Mouse (Mus musculus): Measurements from ENCODE around the gene Serp2. TPM values are rescaled to one million over a fixed set of nuclear protein-coding genes. Genes with fewer than 3 reads are reported as not detected.
A peak's percentile ranks its signal among the peaks of the same experiment; 100 is the strongest.

The Serp2 gene
- polyA plus RNA-seq, 1 experiment from 2014 or later = 255 TPM

DNA sequence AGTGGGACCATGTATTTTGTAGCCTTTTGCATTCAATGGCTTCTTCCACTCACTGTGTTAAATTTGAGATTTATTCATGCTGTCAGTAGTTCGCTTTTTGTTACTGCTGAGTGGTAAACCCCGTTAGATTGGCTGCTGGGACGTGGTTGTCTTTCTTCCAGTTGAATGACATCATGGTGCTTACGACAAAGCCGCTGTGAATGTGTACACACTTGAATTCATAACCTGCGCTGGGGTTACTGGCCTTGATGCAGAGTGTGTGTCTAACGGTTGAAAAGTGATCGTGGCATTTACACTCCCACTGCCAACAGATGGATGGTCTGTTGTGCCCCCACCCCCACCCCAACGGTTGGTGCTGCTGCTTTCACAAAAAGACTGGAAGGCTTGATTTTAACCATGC is 59.5 kb downstream of the Serp2 start:
- Histone ChIP-seq H3K4me1 (ENCODE audit: control insufficient read depth, insufficient read depth, low read depth, low read length) (peaks cover 10% of the 10 kb centered on the region), H3K27me3 (replicated peaks; ENCODE audit: control insufficient read depth, insufficient read depth, low read length) (no peaks in the 10 kb centered on the region), H3K36me3 (ENCODE audit: control insufficient read depth, insufficient read depth, low read length) (0 out of 2 replicates have a peak, but pooled peaks cover 5% of the 10 kb centered on the region), H3K4me3 (ENCODE audit: low read length) (no peak overlapping the region), H3K27ac (ENCODE audit: low read depth, low read length) (no peak overlapping the region), H3K9me3 (ENCODE audit: control insufficient read depth, low read length) (no peaks in the 10 kb centered on the region), H3K9ac (ENCODE audit: low read depth, low read length) (no peak overlapping the region), H3K4me2 (ENCODE audit: low read length) (no peak overlapping the region)
- ATAC-seq = no peak
- 43% methylated on average over 9 of the region's 9 CpGs for WGBS

DNA sequence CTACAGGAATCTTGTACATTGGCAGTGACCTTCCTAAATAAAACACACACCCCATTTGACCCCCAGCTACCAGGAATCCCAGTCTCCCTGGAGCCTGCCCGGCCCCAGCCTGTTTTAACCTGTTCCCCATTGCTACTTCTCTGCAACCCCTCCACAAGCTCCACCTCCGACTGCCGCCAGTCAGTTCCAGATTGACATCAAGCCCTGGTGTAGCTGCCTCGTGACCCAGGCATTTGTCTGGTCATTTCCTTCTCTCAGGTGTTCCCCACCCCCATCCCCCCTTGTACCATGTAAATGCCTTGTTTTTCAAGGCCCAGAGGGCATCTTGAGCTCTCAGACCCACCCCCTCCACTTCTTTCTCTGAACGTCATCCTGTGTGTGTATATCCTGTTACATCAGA is 61.7 kb downstream of the Serp2 start:
- Histone ChIP-seq H3K27me3 (replicated peaks; ENCODE audit: control insufficient read depth, insufficient read depth, low read length) (no peaks in the 10 kb centered on the region), H3K4me2 (ENCODE audit: low read length) (no peak overlapping the region), H3K27ac (ENCODE audit: low read depth, low read length) (no peak overlapping the region), H3K36me3 (ENCODE audit: control insufficient read depth, insufficient read depth, low read length) (0 out of 2 replicates have a peak, but pooled peaks cover 5% of the 10 kb centered on the region), H3K9ac (ENCODE audit: low read depth, low read length) (no peak overlapping the region), H3K4me3 (ENCODE audit: low read length) (no peak overlapping the region), H3K9me3 (ENCODE audit: control insufficient read depth, low read length) (no peaks in the 10 kb centered on the region), H3K4me1 (ENCODE audit: control insufficient read depth, insufficient read depth, low read depth, low read length) (peaks cover 3% of the 10 kb centered on the region)
- no peak for ATAC-seq
- WGBS = 66% methylated on average over 5 of the region's 5 CpGs

DNA sequence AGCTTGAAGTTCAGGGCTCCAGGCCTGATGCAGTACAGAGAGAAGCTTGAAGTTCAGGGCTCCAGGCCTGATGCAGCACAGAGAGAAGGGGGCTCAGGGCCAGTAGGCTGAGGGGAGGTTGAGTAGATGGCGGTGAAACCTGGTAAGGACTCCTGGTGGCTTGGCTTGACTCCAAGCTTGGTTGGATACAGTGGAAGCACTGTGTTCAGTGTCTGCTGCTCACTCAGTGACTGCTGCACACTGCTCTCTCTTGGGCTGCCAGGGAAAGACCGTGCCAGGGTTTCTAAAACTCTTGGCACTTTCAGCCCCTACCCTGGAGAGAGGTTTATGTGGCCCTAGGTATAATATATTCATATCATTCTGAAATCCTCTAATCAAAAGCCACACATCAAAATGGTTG is 67.6 kb downstream of the Serp2 start:
- peak; percentile 90 for ATAC-seq
- no peaks in the 10 kb centered on the region for H3K27me3 ChIP-seq (replicated peaks; ENCODE audit: control insufficient read depth, insufficient read depth, low read length)
- no peaks in the 10 kb centered on the region for H3K9me3 ChIP-seq (ENCODE audit: control insufficient read depth, low read length)
- H3K4me2 ChIP-seq (ENCODE audit: low read length) = no peak overlapping the region
- peak overlapping the region; percentile 14; the same call in 1 of the 2 replicates for H3K27ac ChIP-seq (ENCODE audit: low read depth, low read length)
- no peak overlapping the region for H3K4me3 ChIP-seq (ENCODE audit: low read length)
- no peak overlapping the region for H3K9ac ChIP-seq (ENCODE audit: low read depth, low read length)
- 38% methylated on average over 2 of the region's 2 CpGs for WGBS
- peaks cover 5% of the 10 kb centered on the region; the same call in 1 of the 2 replicates for H3K4me1 ChIP-seq (ENCODE audit: control insufficient read depth, insufficient read depth, low read depth, low read length)
- 0 out of 2 replicates have a peak, but pooled peaks cover 4% of the 10 kb centered on the region for H3K36me3 ChIP-seq (ENCODE audit: control insufficient read depth, insufficient read depth, low read length)

DNA sequence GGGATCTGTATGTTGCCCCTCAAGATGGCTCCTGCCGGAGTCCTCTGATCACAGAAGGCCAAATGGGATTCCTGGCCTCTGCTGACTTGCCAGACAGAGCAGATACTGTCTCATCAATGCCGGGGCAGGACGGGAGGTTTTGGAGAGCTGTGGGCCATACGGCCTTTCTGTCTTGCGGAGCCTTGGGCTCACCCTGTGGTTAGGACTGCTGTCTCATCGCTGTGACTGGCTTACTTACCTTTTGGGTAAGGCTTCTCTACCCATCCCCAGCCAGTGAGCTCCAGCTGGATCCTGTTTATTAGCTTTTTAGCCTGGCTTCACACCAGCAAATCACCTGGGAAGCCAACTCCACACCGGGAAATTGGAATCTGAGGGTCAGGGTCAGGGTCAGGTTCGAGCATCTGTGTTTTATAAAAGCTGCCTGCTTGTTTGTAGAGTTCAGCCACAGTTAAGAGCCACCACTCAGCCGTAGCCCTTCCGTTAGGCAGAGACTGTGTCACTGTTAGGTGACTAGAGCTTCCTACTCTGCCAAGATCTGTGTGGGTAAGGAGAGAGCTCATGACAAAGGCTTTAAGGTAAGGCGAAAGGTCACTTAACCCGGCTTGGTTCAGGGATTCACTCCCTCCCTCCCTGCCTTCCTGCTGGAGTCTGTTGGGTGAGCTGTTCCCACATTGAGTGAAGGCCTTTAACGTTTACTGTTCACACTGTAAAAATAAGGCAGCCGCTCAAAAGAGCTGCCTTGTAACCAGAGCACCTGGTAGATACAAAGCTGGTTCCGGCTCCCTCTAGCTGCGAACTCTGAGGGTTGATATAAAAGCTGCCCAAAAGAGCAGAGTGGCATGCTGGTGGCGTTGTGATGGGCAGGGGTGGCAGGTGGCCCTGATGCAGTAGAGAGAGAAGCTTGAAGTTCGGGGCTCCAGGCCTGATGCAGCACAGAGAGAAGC is 68.3 kb downstream of the Serp2 start:
- Histone ChIP-seq H3K9ac (ENCODE audit: low read depth, low read length) (no peak overlapping the region), H3K36me3 (ENCODE audit: control insufficient read depth, insufficient read depth, low read length) (0 out of 2 replicates have a peak, but pooled peaks cover under 1% of the 10 kb centered on the region), H3K9me3 (ENCODE audit: control insufficient read depth, low read length) (no peaks in the 10 kb centered on the region), H3K4me2 (ENCODE audit: low read length) (no peak overlapping the region), H3K27ac (ENCODE audit: low read depth, low read length) (peak overlapping the region; percentile 48), H3K4me1 (ENCODE audit: control insufficient read depth, insufficient read depth, low read depth, low read length) (peaks cover 5% of the 10 kb centered on the region; the same call in 1 of the 2 replicates), H3K27me3 (replicated peaks; ENCODE audit: control insufficient read depth, insufficient read depth, low read length) (no peaks in the 10 kb centered on the region), H3K4me3 (ENCODE audit: low read length) (no peak overlapping the region)
- ATAC-seq = peak; percentile 55
- 71% methylated on average over 18 of the region's 18 CpGs for WGBS

DNA sequence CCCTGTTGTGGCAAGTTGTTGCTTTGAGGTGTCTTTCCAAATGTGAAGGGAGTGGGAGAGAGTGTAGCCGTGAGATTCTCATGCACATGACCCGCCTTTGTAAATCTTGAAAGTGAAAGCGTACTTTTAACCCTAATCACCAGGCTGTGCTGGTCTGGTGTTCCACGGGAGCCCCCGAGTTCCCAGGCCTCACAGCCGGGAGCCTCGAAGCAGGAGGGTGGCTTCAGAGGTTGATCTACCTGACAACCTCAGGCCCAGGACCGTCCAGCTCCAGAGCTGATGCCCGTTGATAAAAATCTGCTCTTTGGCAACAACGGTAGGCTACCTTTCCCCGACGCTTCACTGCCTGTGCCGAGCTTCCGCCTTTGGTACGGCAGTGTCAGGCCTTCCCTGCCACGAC is 69.1 kb downstream of the Serp2 start:
- Histone ChIP-seq H3K9me3 (ENCODE audit: control insufficient read depth, low read length) (no peaks in the 10 kb centered on the region), H3K9ac (ENCODE audit: low read depth, low read length) (no peak overlapping the region), H3K36me3 (ENCODE audit: control insufficient read depth, insufficient read depth, low read length) (no peaks in the 10 kb centered on the region), H3K4me2 (ENCODE audit: low read length) (no peak overlapping the region), H3K4me3 (ENCODE audit: low read length) (no peak overlapping the region), H3K27ac (ENCODE audit: low read depth, low read length) (no peak overlapping the region), H3K4me1 (ENCODE audit: control insufficient read depth, insufficient read depth, low read depth, low read length) (peaks cover 5% of the 10 kb centered on the region; the same call in 1 of the 2 replicates), H3K27me3 (replicated peaks; ENCODE audit: control insufficient read depth, insufficient read depth, low read length) (no peaks in the 10 kb centered on the region)
- WGBS = 91% methylated on average over 16 of the region's 16 CpGs
- no peak for ATAC-seq

DNA sequence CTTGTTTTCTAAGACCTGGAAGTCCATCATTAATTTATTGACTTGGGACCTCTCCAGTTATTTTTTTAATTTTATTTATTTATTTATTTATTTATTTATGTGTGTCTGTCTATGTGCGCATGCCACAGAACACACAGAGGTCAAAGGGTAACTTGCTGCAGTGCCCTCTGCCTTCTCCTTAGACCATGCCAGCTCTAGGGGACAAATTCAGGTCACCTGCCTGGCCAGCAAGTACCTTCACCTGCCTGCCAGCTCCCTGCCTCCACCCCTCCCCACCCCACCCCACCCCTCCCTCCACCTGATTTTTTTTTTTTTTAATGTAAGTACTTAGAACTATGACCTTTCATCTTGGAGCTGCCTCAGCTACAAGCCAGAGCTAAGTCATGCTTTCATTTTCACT is 73.0 kb downstream of the Serp2 start:
- Histone ChIP-seq H3K9ac (ENCODE audit: low read depth, low read length) (no peak overlapping the region), H3K27me3 (replicated peaks; ENCODE audit: control insufficient read depth, insufficient read depth, low read length) (no peaks in the 10 kb centered on the region), H3K4me3 (ENCODE audit: low read length) (no peak overlapping the region), H3K27ac (ENCODE audit: low read depth, low read length) (no peak overlapping the region), H3K4me1 (ENCODE audit: control insufficient read depth, insufficient read depth, low read depth, low read length) (peaks cover 8% of the 10 kb centered on the region; the same call in 1 of the 2 replicates), H3K9me3 (ENCODE audit: control insufficient read depth, low read length) (no peaks in the 10 kb centered on the region), H3K36me3 (ENCODE audit: control insufficient read depth, insufficient read depth, low read length) (no peaks in the 10 kb centered on the region), H3K4me2 (ENCODE audit: low read length) (no peak overlapping the region)
- ATAC-seq = no peak
- 95% methylated on average over 1 of the region's 1 CpGs for WGBS

Other genes starting within 250 kb of the Serp2 start
- gene Tsc22d1, start 141.9 kb downstream of the Serp2 start, polyA plus RNA-seq (2015; fragmentation: Nextera tagmentation; extraction: Ambion mirVana) = 777 and 791 TPM in 2 replicates